Mouse (Mus musculus) midbrain, postnatal 0 days (tissue): ENCODE results near the gene Rasa1. TPM values are rescaled to one million over a fixed set of nuclear protein-coding genes. Genes with fewer than 3 reads are reported as not detected.

Experiments
- ATAC-seq: fragments of 200-750 bp; cut with Nextera tagmentation; 2 replicates; pipeline ENCODE4 v1.8.0; 2017; ENCODE audit warnings: moderate number of reproducible peaks, mild to moderate bottlenecking, moderate TSS enrichment, moderate library complexity; ENCODE audit not compliant: low FRiP score
- DNase-seq: peaks from one replicate; pipeline ENCODE4 v3.0.0-alpha.2; 2015; ENCODE audit warnings: low spot score
- H3K27ac ChIP-seq: fragments of 300-500 bp; sonication (generic); 2 replicates; pipeline ENCODE4 v1.5.1; 2014; ENCODE audit warnings: low read depth, mild to moderate bottlenecking, low read length, mixed read lengths
- H3K27me3 ChIP-seq: fragments of 300-500 bp; sonication (generic); 2 replicates; pipeline ENCODE4 v1.6.1; 2014; ENCODE audit warnings: low read length, control low read depth, mixed read lengths; ENCODE audit not compliant: insufficient read depth
- H3K36me3 ChIP-seq: fragments of 300-500 bp; sonication (generic); 2 replicates; pipeline ENCODE4 v1.6.1; 2014; ENCODE audit warnings: low read length, control low read depth, mixed read lengths; ENCODE audit not compliant: insufficient read depth
- H3K4me1 ChIP-seq: fragments of 300-500 bp; sonication (generic); 2 replicates; pipeline ENCODE4 v1.6.1; 2014; ENCODE audit warnings: mild to moderate bottlenecking, control low read depth, antibody characterized with exemption, low read length, mixed read lengths; ENCODE audit not compliant: insufficient read depth
- H3K4me2 ChIP-seq: fragments of 300-500 bp; sonication (generic); 2 replicates; pipeline ENCODE4 v1.6.1; 2014; ENCODE audit warnings: low read depth, mild to moderate bottlenecking, low read length, mixed read lengths; ENCODE audit not compliant: poor library complexity, severe bottlenecking
- H3K4me3 ChIP-seq: fragments of 300-500 bp; sonication (generic); 2 replicates; pipeline ENCODE4 v1.5.1; 2014; ENCODE audit warnings: low read depth, mild to moderate bottlenecking, low read length, moderate library complexity
- H3K9ac ChIP-seq: fragments of 300-500 bp; sonication (generic); replicated peaks from 2 replicates; pipeline ENCODE4 v1.6.1; 2014; ENCODE audit warnings: mild to moderate bottlenecking, low read length, moderate library complexity, mixed read lengths; ENCODE audit not compliant: poor library complexity, severe bottlenecking
- H3K9me3 ChIP-seq: fragments of 300-500 bp; sonication (generic); 2 replicates; pipeline ENCODE4 v1.6.1; 2016; ENCODE audit warnings: low read length, control low read depth
- CTCF ChIP-seq: IDR thresholded peaks from 2 replicates; pipeline ENCODE4 v1.5.1; 2016; ENCODE audit warnings: antibody characterized with exemption, mild to moderate bottlenecking
- WGBS: fragments of 180-500 bp; shearing (Covaris S2); extraction: QIAGEN DNeasy Blood & Tissue Kit; methylation state at CpG from one replicate; pipeline ENCODE4 v1.1.7; 2014; 5-methylcytosine and 5-hydroxymethylcytosine counted together
- polyA plus RNA-seq: library from polyadenylated mRNA; unstranded; fragments of >200 nt; fragmentation: Nextera tagmentation; extraction: Ambion mirVana; gene quantifications from 2 replicates; pipeline ENCODE4 v1.2.1, GENCODE M21; 2015
- total RNA-seq: library from RNA; depleted of rRNA; stranded (reverse); fragments of >200 nt; gene quantifications from 2 replicates; pipeline ENCODE4 v1.2.3, GENCODE M21; 2014

The Rasa1 gene
- total and polyA plus RNA-seq, 2 experiments from 2014 or later = 49.1 to 74.0 TPM

DNA sequence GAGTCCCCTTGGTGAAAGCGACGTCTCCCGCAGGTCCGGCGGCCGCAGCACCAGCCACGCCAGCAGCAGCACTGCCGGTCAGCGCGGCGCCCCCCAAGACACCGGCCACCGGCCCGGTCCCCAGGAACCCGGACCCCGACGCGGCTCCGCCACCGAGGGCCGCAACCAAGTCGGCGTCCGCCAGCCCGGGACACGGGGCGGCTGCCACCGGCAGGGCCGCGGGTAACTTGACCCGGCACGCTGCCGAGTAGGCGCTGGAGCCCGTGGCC is 422 bp downstream of the Rasa1 start:
- peak overlapping the region; percentile 99 for H3K27ac ChIP-seq
- no peak for TF ChIP-seq CTCF
- 0% methylated on average over 34 of the region's 35 CpGs for WGBS
- H3K9me3 ChIP-seq = no peaks in the 10 kb centered on the region
- no peaks in the 10 kb centered on the region for H3K36me3 ChIP-seq
- H3K9ac ChIP-seq = peak overlapping the region; percentile 95
- DNase-seq = peak; percentile 3
- H3K4me3 ChIP-seq = peak overlapping the region; percentile 96
- ATAC-seq = no peak
- 0 out of 2 replicates have a peak, but pooled peaks cover 4% of the 10 kb centered on the region for H3K4me1 ChIP-seq
- H3K4me2 ChIP-seq = peak overlapping the region; percentile 61
- no peaks in the 10 kb centered on the region for H3K27me3 ChIP-seq

DNA sequence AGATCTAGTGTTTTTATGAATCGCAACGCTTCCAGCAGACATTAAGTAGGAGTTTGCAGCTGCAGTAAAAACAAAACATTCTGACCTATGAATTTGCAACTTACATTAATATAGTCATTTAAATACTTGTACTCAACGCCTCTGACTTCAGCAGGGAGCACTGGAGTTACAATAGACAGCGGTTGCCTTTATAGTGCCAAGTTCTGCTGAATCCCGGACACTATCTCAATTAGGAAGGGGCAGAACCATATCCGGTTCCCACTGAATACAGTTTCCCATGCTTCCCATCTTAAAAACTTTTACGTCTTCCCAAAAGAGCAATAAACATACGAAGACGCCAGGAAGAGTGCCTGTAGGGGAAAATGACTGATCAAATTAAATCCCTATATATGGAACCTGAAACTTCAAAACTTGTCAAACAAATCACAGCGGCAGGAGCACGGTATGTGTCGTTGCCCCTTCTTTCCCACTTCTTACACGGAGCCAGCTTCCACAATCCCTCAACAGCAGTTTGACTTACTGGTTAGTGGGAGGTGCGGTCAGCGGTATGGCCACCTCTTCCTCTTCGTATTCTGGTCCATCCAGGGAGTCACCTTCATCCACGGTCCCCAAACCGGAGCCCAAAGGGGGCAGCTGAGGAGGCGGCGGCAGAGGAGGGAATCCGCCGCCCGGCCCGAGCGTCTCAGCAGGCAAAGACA is 905 bp downstream of the Rasa1 start:
- Histone ChIP-seq H3K4me3 (peak overlapping the region; percentile 96), H3K27ac (peak overlapping the region; percentile 99), H3K9me3 (no peaks in the 10 kb centered on the region), H3K4me1 (0 out of 2 replicates have a peak, but pooled peaks cover 4% of the 10 kb centered on the region), H3K36me3 (no peaks in the 10 kb centered on the region), H3K9ac (peak overlapping the region; percentile 95), H3K4me2 (peak overlapping the region; percentile 61), H3K27me3 (no peaks in the 10 kb centered on the region)
- no peak for ATAC-seq
- no peak for TF ChIP-seq CTCF
- peak; percentile 33 for DNase-seq
- WGBS = 1% methylated on average over 25 of the region's 25 CpGs

DNA sequence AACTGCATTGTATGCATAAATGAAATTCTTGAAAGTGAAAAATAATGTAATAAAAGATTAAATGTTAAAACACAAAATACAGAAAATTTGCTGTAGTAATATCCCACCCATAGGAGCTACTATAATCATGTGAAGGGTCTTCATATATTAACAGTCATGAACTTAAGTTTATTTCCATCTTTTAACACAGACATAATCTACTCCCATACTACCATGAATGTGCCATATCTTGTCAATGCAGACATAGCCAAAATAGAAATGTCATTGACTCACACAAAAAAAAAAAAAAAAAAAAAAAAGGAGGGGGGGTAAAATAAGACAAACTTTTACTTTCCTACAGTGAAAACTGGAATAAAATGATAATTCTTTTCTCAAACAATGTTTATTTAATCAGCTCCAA is 6.3 kb downstream of the Rasa1 start:
- no peak overlapping the region for H3K9ac ChIP-seq
- TF ChIP-seq CTCF = no peak
- no peaks in the 10 kb centered on the region for H3K36me3 ChIP-seq
- DNase-seq (no peak), ATAC-seq (no peak)
- H3K4me3 ChIP-seq = no peak overlapping the region
- no peak overlapping the region for H3K4me2 ChIP-seq
- no peaks in the 10 kb centered on the region for H3K9me3 ChIP-seq
- H3K4me1 ChIP-seq = 0 out of 2 replicates have a peak, but pooled peaks cover 4% of the 10 kb centered on the region
- no peak overlapping the region for H3K27ac ChIP-seq
- H3K27me3 ChIP-seq = no peaks in the 10 kb centered on the region

DNA sequence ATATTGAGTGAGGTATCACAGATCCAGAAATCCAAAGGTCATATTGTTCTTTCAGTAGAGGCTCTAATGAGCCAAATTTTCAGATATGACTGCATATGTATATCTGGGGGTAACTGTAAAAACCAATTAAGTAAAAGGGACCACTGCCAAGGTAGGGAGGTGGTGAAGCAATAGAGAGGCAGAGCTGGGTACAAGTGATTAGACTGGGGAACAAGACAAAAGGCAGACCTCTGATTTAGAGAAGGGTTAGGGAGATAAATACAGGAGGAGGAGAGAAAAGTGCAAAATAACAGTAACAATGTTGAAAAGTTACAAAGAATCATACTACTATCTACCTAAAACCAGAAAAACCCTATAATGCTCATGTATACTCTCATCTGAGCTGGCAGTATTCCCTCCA is 10.0 kb downstream of the Rasa1 start:
- TF ChIP-seq CTCF = no peak
- Histone ChIP-seq H3K27me3 (no peaks in the 10 kb centered on the region), H3K9me3 (no peaks in the 10 kb centered on the region), H3K4me1 (no peaks in the 10 kb centered on the region), H3K27ac (no peak overlapping the region), H3K9ac (no peak overlapping the region), H3K36me3 (no peaks in the 10 kb centered on the region), H3K4me2 (no peak overlapping the region), H3K4me3 (no peak overlapping the region)
- ATAC-seq (no peak), DNase-seq (no peak)

DNA sequence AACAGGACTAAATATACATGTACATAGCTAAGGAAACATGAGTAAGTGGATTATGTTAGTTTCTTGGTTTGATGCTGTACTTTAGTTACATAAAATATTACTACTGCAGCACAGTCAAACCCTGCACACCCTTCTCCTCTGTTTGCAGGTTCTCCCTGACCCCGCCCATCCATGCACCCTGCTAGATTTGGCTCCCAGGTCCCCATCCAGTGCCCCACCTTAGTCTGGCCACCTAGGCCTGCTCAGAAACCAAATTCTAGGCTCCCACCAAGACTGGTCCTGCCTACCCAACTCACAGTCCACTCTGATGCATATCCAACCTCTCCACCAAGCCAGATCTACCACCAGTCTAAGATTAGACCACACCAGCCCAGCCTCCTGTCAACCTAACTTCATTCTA is 14.4 kb downstream of the Rasa1 start:
- Histone ChIP-seq H3K36me3 (no peaks in the 10 kb centered on the region), H3K9ac (no peak overlapping the region), H3K27me3 (no peaks in the 10 kb centered on the region), H3K4me3 (no peak overlapping the region), H3K4me1 (no peaks in the 10 kb centered on the region), H3K4me2 (no peak overlapping the region), H3K27ac (no peak overlapping the region), H3K9me3 (no peaks in the 10 kb centered on the region)
- ATAC-seq = no peak
- DNase-seq = no peak
- no peak for TF ChIP-seq CTCF
- 100% methylated on average over 1 of the region's 1 CpGs for whole genome bisulfite sequencing

DNA sequence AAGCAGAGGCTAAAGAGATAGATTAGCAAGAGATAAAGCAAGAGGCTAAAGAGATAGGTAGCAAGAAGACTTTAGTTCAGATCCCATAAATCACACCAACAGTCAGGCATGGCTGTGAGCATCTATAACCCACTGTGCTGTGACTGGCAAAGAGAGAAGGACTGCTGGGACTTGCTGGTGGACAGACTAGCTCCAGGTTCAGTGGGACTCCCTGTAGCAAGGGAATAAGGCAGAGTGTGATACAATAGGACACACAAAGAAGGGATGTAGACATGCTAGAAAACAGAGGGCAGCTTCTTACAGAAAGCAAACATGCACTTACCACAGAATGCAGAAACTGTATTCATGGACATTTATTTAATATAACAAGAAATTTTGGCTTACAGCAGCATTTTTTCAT is 15.1 kb downstream of the Rasa1 start:
- H3K9me3 ChIP-seq = no peaks in the 10 kb centered on the region
- TF ChIP-seq CTCF = no peak
- no peaks in the 10 kb centered on the region for H3K36me3 ChIP-seq
- ATAC-seq (no peak), DNase-seq (no peak)
- no peak overlapping the region for H3K4me2 ChIP-seq
- no peaks in the 10 kb centered on the region for H3K4me1 ChIP-seq
- H3K27ac ChIP-seq = no peak overlapping the region
- H3K4me3 ChIP-seq = no peak overlapping the region
- H3K27me3 ChIP-seq = no peaks in the 10 kb centered on the region
- H3K9ac ChIP-seq = no peak overlapping the region
